Mouse (Mus musculus) midbrain, embryonic 14.5 days (tissue): ENCODE results near the gene Acbd5. TPM values are rescaled to one million over a fixed set of nuclear protein-coding genes. Genes with fewer than 3 reads are reported as not detected.

Experiments used
- ATAC-seq: fragments of 200-750 bp; cut with Nextera tagmentation; 2 replicates; pipeline ENCODE4 v1.8.0; 2017; ENCODE audit warnings: moderate number of reproducible peaks, moderate library complexity; ENCODE audit not compliant: low FRiP score, low TSS enrichment
- DNase-seq: peaks from one replicate; pipeline ENCODE4 v3.0.0-alpha.2; 2015
- H3K27ac ChIP-seq: fragments of 300-500 bp; sonication (generic); replicated peaks from 2 replicates; pipeline ENCODE4 v1.5.1; 2014; ENCODE audit warnings: mild to moderate bottlenecking, low read depth, low read length, moderate library complexity
- H3K27me3 ChIP-seq: fragments of 300-500 bp; sonication (generic); 2 replicates; pipeline ENCODE4 v1.6.1; 2014; ENCODE audit warnings: low read length, control low read depth, mixed read lengths; ENCODE audit not compliant: control insufficient read depth, insufficient read depth
- H3K36me3 ChIP-seq: fragments of 300-500 bp; sonication (generic); 2 replicates; pipeline ENCODE4 v1.6.1; 2014; ENCODE audit warnings: low read length, control low read depth; ENCODE audit not compliant: control insufficient read depth, insufficient read depth
- H3K4me1 ChIP-seq: fragments of 300-500 bp; sonication (generic); 2 replicates; pipeline ENCODE4 v1.6.1; 2014; ENCODE audit warnings: mild to moderate bottlenecking, antibody characterized with exemption, low read length, control low read depth; ENCODE audit not compliant: control insufficient read depth, insufficient read depth
- H3K4me2 ChIP-seq: fragments of 300-500 bp; sonication (generic); 2 replicates; pipeline ENCODE4 v1.6.1; 2014; ENCODE audit warnings: mild to moderate bottlenecking, low read length, moderate library complexity
- H3K4me3 ChIP-seq: fragments of 300-500 bp; sonication (generic); replicated peaks from 2 replicates; pipeline ENCODE4 v1.5.1; 2014; ENCODE audit warnings: low read depth, low read length
- H3K9ac ChIP-seq: fragments of 300-500 bp; sonication (generic); replicated peaks from 2 replicates; pipeline ENCODE4 v1.6.1; 2014; ENCODE audit warnings: mild to moderate bottlenecking, low read length, moderate library complexity
- H3K9me3 ChIP-seq: fragments of 300-500 bp; sonication (generic); 2 replicates; pipeline ENCODE4 v1.6.1; 2016; ENCODE audit warnings: low read length, control low read depth, mixed read lengths; ENCODE audit not compliant: control insufficient read depth
- WGBS: fragments of 180-500 bp; shearing (Covaris S2); extraction: QIAGEN DNeasy Blood & Tissue Kit; methylation state at CpG from one replicate; pipeline ENCODE4 v1.1.7; 2014; 5-methylcytosine and 5-hydroxymethylcytosine counted together
- polyA plus RNA-seq: library from polyadenylated mRNA; unstranded; fragments of >200 nt; fragmentation: Nextera tagmentation; extraction: Ambion mirVana; gene quantifications from 2 replicates; pipeline ENCODE4 v1.2.1, GENCODE M21; 2014

Gene Acbd5
- polyA plus RNA-seq, 1 experiment from 2014 or later, result 61.3 TPM

GRCm38 (mm10) chr2:23156608-23157081 is 88.7 kb downstream of the Acbd5 start:
- Histone ChIP-seq H3K9ac (peak overlapping the region; percentile 54), H3K4me3 (peak overlapping the region; percentile 67), H3K27me3 (no peaks in the 10 kb centered on the region), H3K9me3 (no peaks in the 10 kb centered on the region), H3K4me1 (peaks cover 25% of the 10 kb centered on the region), H3K27ac (peak overlapping the region; percentile 96), H3K4me2 (peak overlapping the region; percentile 84), H3K36me3 (peaks cover 4% of the 10 kb centered on the region; the same call in 1 of the 2 replicates)
- ATAC-seq (peak; percentile 9), DNase-seq (no peak)
- under 1% methylated on average over 17 of the region's 17 CpGs for WGBS

Other genes starting within 250 kb of the Acbd5 start
- gene Pdss1, start 172.6 kb upstream of the Acbd5 start, polyA plus RNA-seq, result 23.5 and 28.4 TPM in 2 replicates
- gene Abi1, start 27.9 kb upstream of the Acbd5 start, polyA plus RNA-seq, result 63.5 and 64.3 TPM in 2 replicates
- 1.9 and 3.9 TPM in 2 replicates for gene Mastl, start 87.9 kb downstream of the Acbd5 start, polyA plus RNA-seq
- gene Yme1l1, start 88.2 kb downstream of the Acbd5 start, polyA plus RNA-seq, result 71.3 and 79.9 TPM in 2 replicates
- not detected in 2 replicates for gene 4931423N10Rik, start 139.3 kb downstream of the Acbd5 start, polyA plus RNA-seq